Mouse (Mus musculus): Measurements from ENCODE around the gene Tescl.

- no peak for TF ChIP-seq CTCF (conservative IDR thresholded peaks at IDR 0.05; ENCODE audit: insufficient read depth, insufficient read length, low read depth, low read length)
- no peak for TF ChIP-seq POLR2A (IDR thresholded peaks at IDR 0.05; ENCODE audit: low read depth, low read length)
Observed at GRCm38 (mm10) chr7:24296386-24296785, 37.4 kb downstream of the Tescl start.
